Mouse (Mus musculus): ENCODE measurements around the gene Tsnax. TPM values are rescaled to one million over a fixed set of nuclear protein-coding genes. Genes with fewer than 3 reads are reported as not detected.

The Tsnax gene
- total RNA-seq, 2 experiments from 2014 or later: 71.1 to 80.4 TPM

- DNase-seq: no peak
These were observed 30.6 kb downstream of the Tsnax start for GRCm38 (mm10) chr8:125043394-125043793.

DNA sequence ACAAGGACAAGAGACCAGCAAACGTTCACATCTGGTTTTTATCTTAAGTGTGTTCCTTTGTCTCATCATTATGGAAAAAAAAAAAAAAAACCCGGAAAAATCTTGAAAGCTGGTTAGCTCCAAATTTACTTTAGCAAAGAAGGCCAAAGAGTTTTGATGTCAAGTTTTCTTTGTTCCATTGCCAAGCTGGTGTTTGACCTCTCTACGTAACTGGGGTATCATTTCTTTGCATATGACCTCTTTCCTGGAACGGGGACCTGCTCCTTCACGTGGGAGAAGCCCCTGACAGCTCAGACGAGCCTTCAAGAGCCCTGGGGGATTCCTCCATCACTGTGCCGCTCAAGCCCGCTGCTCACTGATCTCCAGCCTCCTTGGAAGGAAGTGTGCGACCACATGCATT lies 31.1 kb downstream of the Tsnax start:
- DNase-seq: peak; percentile 30

DNA sequence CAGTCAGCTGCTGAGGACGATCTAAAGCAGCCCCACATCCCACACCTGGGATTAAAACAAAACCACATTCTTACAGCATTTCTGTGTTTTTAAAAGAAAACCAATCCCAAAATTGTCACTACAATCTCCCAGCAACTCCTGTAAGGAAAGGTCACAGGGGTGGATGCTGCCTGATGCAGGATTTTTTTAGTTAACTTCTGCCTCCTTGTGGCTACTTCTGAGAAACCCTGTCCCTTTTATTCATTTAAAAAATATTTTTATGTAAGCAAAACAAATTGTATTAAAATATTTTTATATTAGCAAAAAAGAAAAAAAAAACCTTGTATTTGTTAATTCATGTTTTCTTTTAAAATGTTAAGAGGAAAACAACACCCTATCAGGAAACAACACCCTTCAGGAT lies 33.0 kb downstream of the Tsnax start:
- DNase-seq: no peak

DNA sequence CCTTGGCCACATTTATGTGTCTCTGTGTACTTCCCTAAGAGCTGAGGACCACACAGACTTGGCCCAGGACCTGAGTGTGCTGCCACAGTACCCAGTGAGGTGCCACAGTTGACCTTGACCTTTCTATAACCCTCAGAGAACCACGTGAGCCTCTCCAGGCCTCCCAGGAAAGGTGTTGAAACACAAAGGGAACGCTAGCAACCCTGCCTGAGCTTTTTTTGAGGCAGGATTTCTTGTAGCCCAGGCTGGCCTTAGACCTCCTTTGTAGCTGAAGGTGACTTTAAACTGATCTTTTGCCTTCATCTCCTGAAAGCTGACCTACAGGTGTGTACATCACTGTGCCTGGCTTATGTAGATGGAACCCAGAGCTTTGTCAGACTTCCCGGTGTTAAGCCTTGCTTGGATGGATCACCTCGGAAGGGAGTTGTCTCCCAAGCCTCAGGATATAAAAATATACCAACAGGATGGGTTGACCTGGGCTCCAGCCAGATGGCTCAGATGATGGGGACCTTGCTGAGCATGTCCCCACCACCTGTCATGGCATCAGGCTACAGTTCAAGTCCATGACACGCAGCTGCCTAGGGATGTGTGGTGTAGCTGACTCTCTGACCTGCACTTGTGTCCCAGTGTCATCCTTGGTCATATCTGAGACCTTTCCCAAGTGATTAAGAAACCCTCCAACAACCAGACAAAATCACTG lies 36.4 kb downstream of the Tsnax start:
- DNase-seq: no peak

- DNase-seq: no peak
These were observed 37.0 kb downstream of the Tsnax start for GRCm38 (mm10) chr8:125049826-125050225.

DNA sequence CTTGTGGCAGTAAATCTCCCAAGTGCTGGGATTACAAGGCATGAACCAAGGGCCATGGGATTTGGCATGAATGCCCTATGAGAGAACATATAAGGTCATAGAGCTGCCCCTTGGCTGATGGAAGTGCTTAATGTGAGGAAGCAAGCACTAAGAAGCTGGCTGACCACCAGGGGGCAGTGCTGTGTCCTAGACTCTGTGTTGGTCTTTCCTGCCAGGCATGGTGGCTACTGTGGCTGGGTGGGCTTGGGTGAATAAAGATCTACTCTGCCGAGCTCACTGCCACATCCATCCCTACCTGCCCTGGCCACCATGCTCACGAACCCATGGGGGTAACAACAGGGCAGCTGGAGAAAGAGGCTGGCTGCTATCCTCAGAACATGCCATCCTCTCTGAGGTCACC lies 39.2 kb downstream of the Tsnax start:
- peak; percentile 88 for DNase-seq

DNA sequence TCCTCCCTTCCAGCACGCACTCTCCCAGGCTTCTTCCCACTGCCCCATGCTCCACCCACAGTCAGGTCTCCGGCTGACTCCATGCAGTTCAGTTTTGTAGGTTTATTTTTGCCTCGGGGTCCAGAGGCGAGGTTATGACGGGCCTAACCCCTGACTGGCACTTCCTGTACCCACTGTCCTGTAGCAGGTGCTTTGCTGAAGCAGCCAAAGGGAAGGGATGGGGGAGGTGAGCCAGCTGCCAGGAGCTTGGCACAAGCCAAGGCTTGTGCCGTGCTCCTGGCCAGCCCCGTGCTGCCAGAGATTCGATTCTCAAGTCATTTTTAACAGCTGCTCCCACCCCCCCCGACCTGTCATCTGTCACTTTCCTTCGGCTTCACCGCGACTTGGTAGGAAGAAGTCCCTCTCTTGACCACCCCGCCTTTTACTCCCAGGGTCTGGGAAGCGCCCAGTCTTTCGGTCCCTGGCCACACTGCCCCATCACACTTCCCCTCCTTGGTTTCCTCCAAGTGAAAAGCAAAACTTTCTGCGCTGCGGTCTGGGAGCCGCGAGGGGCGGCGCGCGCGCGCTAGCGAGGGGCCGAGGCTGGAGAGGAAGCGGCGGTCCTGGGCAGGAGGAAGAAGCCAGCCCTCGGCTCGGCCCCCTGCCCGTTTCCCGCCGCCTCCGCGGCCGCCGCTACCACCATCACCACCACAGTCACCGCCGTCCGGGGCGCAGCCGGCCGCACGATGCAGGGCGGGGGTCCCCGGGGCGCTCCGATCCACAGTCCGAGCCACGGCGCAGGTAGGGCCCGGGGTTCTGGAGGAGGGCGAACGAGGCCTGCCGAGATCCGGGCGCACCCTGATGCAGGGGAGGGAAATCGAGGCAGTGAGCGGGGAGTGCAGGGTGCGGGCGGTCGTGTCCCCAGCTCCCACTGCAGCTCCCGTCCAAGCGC lies 41.0 kb downstream of the Tsnax start, which contains the start of gene Disc1:
Gene Disc1, plus strand, starts transcription at position 691 of the 931 bp plus-strand sequence.
- DNase-seq: peak; percentile 61

GRCm38 (mm10) chr8:125054436-125054810 lies 41.6 kb downstream of the Tsnax start:
- DNase-seq: peak; percentile 73

GRCm38 (mm10) chr8:125060904-125061303 lies 48.1 kb downstream of the Tsnax start:
- no peak for DNase-seq

DNA sequence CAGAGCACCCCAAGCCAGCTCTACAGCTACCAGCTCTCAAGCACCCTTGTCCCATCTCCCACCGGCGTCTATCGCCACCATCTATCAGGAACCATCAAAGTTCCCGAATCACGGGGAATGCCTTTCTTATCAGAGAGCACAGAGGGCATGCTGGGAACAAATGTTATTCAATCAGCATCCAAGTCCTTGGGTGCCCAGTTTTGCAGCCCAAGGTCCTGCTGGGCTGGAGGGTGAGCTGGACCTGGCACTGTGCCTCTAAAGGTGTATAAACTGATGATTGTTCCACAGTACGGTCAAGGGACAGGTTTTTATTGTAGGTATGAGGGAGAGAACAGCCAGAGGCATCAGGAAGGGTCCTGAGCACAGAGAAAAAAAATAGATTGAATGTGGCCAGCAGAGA lies 52.8 kb downstream of the Tsnax start:
- DNase-seq: peak; percentile 54

- peak; percentile 70 for DNase-seq
These were observed 54.3 kb downstream of the Tsnax start for GRCm38 (mm10) chr8:125066913-125067595.

GRCm38 (mm10) chr8:125067596-125067960 lies 54.8 kb downstream of the Tsnax start:
- DNase-seq: peak; percentile 59

DNA sequence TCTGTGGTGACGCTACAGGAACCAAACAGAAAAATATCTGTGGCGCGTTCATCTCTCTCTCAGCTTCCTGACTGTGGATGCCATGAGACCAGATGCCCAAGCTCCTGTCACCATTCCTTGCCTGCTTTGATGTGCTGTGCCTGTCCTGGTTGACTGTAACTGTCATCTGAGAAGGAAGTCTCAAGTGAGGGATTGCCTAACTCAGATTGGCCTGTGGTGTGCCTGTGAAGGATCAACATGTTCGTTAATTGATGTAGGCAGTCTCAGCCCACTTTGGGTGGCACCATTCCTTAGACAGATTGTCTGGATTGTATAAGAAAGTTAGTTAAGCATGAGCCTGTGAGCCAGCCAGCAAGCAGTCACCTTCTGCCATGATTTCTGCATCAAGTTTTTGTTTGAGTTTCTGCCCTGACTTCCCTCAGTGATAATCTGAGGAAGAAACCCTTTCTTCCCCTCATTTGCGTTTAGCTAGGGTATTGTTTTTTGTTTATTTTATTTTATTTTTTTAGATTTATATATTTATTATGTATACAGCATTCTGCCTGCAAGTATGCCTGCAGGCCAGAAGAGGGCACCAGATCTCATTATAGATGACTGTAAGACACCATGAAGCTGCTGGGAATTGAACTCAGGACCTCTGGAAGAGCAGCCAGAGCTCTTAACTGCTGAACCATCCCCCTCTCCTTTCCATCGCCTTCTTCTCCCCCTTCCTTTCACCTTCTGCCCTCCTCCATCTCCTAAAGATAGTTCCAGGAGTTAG lies 55.5 kb downstream of the Tsnax start:
- DNase-seq: no peak

- DNase-seq: no peak
These were observed 56.5 kb downstream of the Tsnax start for GRCm38 (mm10) chr8:125069304-125069703.

DNA sequence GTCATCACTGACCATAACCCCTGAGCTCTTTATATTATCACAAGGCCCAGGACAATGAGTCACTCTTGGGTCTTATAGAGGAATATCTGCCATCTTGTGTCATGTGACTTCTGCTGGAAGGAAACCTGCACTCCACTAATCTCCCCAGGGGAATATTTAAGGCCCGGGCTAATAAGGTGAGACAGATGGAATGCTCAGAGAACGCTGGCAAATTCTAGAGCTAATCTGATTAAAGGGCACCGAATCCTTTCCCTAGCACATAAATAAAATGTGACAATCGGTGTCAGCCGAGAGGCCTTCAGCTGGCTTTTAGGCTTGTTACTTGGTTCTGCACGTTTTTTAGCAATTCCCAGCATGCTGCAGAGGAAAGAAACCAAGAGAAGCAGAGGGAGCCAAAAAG lies 56.9 kb downstream of the Tsnax start:
- DNase-seq: no peak

DNA sequence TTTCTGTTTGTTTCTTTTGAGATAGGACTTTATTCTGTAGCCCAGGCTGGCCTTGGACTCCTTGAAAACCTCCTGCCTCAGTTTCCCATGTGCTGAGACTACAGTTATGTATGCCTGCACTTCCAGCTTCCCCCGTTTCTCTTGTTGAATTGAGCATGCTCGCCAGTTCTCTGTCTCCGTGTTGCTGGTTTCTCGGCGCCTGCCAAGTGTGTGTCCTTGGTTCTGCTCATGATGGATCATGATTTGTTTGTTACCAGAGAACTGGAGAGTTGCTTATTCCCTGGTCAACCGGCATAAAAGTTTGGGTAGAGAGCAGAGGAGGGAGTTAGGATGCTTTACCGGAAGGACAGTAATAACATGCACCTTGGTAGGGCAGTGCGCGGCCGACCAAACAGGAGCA lies 61.3 kb downstream of the Tsnax start:
- DNase-seq: peak; percentile 58

DNA sequence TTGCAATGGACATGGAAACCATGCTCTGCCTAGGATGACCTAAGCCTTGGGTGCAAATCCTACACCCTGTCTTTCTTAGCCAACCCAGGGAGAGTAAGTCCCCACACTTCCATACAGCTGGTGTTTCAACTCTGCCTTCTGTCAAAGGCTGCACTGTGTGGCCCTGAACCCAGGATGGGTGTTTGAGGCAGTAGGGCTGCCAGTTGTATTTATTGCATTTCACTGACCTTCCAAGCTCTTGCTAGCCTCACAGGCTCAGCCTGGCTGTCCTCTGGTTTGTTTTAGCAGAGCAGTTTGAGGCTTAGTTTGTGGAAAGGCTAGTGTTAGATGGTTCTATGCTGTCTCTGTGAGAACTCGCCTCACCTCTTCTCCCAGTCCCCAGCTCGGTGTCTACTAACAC lies 61.8 kb downstream of the Tsnax start:
- DNase-seq: peak; percentile 41

GRCm38 (mm10) chr8:125075389-125075788 lies 62.6 kb downstream of the Tsnax start:
- no peak for DNase-seq

DNA sequence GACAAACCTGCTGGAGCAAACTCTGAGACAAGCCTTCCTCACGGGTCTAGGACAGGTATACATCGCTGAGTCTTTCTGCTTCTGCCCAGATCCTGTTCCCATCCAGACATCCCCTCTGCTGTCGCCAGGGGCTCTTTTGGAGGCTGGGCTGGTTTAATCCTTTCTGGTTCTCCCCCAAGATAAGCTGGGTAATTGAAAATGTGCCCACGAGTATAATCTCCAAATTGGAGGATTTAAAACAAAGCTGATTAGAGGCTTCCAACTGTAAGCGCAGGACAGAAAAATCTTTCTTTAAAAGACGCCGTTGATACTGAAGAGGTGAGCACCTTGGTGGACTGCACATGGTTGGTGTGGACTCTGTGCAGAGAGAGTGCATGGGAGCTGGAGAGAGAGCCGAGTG lies 64.5 kb downstream of the Tsnax start:
- DNase-seq: no peak

DNA sequence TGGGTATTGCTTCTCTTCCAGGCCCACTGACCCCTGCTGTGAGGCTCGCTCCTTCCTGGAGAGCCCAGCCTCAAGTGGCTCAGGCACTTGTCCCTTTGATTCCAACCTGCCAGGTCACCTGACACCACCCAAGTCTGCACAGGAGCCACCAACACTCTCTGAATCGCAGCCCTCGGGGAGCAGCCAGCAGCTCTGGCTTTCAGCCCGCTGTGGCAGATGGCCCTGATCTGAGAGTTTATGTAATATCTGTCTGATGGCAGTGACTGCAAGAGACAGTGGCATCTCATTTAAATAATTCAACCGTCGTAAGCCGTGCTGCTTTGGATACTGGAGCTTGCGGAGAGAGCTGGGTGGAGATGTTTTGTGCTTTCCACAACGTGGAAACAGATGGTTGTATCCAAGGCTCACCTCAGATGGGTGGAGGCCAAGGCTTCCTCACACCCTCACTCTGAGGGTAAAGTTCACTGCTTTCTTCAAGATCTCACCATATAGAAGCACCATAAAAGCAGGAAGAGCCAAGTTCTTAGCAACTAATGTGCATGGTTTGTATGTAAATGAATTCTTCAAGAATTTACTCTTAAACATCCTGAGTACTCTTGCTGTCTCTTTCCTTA lies 66.1 kb downstream of the Tsnax start:
- DNase-seq: peak; percentile 82

Data from adrenal gland, postnatal 10 days (tissue).